Mouse (Mus musculus): ENCODE data around the gene Rsph9.

DNA sequence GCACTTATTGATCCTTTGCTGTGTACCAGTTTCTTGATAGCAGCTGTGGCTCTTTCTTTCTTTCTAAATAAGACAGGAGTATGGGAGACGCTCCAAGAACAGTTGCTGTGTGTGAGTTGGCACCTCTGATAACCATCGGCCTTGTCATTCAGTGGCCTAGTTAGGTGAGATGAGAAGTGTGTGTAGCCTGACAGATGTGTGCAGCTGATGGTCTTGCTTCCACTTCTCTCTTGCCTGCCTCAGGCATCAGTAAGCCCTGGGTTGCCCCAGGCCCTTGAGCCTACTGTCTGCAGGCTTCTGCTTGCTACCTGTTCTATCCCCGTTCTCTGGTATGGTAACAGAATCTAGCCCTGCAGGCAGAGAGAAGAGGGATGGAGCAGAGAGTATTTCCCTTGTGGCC, 27.1 kb downstream of the Rsph9 start:
- TF ChIP-seq CTCF (IDR thresholded peaks at IDR 0.05; ENCODE audit: extremely low read depth, insufficient read length, insufficient replicate concordance, low read depth, low read length): no peak
- no peak for TF ChIP-seq POLR2A (IDR thresholded peaks at IDR 0.05; ENCODE audit: low read depth, low read length)

Measured in small intestine, adult 2 months (tissue).